Mouse (Mus musculus) telencephalon, adult 2 months (tissue): ENCODE measurements at regions not wholly inside any gene's neighbourhood (a gene's known extent, or its start where the extent isn't known, plus 50 kb on each side); places are given as distances from the start of the nearest gene placed in this dataset.
"Not testable (repeated sequence)": the region's sequence is repeated elsewhere in the genome, so short reads cannot be mapped to it uniquely, and the experiment has no call there.

Source experiments
- DNase-seq: peaks from one replicate; pipeline ENCODE4 v3.0.0-alpha.2; 2011; ENCODE audit warnings: low read depth, low spot score

DNA sequence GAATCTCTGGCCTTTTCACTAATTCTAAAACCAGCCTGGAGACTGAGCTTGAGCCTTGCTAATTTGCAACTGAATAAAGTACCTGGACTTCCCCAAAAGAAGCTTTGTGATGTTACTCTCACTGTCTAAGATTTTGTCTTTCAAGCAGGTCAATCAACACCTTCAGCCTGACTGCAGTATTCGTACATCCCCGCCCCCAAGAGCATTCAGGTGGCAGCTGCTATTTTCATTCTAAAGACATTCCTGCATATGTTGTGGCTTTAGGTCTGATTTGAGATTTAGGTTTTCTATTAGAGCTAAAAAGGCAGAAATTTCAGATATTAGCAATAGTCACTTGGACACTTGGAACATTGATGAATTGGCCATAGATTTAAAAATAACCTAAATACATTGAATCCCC is 1385.4 kb upstream of the 1700008P02Rik start:
- DNase-seq: not testable (repeated sequence)

DNA sequence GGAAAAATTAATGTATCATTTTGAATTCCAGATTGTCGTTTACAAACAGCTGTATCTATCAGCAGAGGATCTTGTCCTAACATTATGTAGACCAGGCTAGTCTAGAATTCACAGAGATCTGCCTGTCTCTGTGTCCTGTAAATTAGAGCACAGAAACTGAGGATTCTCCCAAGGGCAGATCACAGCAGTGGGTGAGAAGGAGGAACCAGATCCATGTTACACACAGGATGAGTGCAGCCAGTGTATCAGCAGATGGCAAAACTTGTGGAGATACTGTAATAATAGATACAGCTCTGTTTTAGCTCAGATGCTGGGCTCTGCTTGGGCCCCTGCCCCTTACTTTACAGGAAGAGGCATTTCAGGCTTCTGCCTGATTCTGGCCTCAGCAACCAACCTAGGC is 1384.0 kb upstream of the 1700008P02Rik start:
- DNase-seq: no peak

DNA sequence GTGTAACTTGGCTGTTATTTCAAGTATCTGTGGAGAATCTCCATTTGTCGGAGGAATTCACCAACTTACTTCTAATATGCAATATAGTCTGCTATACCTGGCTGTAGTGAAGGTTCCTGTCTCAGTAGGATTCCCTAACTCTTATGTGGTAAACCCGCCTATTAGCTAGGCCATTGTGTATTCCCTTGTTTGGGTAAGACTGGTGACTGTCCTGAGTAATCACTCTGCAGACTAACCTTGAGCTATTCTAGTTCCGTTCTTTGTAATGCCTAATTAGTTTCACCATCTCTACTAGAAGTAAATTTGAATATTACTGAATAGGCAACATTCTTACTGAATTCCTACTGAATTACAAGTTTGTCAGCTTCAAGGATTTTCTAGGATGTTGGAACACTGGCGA is 1380.8 kb upstream of the 1700008P02Rik start:
- DNase-seq: no peak

DNA sequence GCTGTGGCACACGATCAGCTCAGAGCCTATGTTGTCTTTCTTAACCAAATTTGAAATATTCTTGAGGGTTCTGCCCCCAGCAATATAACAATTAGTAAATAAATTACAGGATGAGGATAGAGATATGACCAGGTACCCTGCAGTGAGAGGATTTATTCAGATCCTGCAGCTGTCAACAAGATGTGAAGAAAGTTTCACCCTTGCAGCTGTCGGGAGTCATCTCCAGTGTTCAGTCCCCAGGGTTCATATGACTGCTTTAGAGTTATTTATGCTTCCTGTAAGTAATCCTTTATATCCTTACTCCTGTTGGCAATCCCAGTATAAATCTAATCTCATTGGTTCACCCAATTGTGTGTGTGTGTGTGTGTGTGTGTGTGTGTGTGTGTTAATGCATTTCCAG is 1372.1 kb upstream of the 1700008P02Rik start:
- DNase-seq: no peak

DNA sequence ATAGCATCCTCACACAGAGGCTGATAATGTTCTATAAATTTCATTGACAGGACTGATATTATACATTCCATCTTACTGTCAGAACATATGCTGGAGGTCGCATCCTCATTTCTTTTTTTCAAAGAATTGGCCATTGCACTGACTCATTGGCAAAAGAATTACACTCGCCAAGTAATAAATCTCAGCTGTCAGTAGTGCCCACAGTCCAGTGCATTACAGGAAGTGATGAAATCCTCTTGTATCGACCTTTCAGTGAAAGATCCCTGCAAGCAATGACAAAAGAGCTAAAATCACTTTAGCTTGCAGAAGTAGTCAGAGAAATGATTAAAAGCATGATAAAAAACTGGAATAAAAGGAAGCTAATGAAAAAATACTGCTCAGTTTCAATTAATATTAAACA is 1353.0 kb upstream of the 1700008P02Rik start:
- DNase-seq: no peak

DNA sequence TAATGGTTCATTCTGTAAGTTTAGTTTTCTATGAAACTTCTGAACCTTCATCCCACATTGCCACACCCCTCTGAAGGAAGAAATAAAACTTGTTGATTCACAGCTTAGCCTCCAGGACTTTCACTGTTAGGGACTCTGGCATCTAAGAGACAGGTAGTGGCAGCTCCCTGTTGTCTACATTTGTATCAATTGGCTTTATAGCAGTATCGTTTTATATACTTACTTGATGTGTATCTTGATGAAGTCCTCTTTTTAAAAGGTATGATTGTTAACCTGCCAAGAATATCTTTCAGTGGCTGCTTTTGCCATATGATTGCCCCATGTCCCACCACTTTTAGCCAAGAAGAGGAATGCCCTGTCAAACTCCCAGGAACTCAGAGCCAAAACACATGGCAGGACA is 1333.7 kb upstream of the 1700008P02Rik start:
- DNase-seq: no peak

DNA sequence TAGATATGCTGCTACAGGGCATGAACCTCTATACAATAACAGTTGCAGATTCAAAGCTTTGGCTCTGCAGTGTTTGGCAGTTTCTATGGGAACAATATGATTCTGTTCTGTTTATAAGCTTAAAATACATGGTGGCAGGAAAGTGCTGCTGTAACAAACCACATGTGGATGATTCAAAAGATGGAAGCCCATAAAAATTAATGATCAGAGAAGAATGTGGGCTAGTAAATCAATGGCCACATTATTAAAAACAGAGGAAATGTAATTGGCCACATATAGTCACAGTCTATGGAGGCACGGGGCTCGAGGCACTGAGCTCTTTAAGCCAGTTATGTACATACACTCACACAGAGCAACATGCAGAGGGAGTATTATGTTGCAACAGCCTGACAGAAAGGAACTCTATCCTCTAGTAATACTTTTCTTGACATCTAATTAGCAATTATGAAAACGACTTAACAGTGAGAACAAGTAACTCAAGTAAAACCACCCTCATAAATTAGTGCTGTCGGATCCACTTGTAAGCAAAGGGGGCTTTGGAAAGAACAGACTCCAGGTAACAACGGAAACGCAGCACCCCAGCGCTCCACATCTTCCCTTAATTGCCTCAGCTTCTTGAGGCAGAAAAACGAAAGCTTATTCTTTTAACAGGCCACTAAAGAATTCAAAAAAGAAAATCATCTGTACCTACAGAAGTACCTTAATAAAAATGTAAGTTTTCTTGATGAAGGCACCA is 1323.6 kb upstream of the 1700008P02Rik start:
- no peak for DNase-seq
